Mouse (Mus musculus): Measurements from ENCODE around the gene Krt35. TPM values are rescaled to one million over a fixed set of nuclear protein-coding genes. Genes with fewer than 3 reads are reported as not detected.
A peak's percentile ranks its signal among the peaks of the same experiment; 100 is the strongest.

Krt35 gene
- polyA plus RNA-seq, 1 experiment from 2014 or later = 0.26 TPM

DNA sequence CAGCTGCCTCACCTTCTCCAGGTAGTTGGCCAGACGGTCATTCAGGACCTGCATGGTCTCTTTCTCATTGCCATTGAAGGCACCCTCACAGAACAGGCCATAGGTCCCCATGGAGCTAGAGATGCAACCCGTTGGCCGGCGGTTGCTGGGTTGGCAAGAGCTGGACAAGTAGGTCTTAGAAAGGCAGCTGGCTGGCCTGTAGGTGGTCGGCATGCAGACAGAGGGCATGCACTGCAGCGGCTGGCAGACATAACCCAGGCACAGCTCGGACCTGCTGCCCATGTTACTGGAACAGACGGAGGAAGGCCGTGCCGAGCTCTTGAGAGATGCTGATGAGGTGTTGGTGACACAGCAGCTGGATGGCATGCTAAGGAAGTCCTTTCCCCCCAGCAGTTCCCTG, 8.2 kb downstream of the Krt35 start, which contains the start of gene Krt32:
Gene Krt32 (minus strand): TSS at position 366 of the 400 bp plus-strand sequence.
- no peak within 1 kb of the TSS for H3K4me3 ChIP-seq (ENCODE audit: low read depth, low read length)
- 94% methylated on average over 10 of the region's 10 CpGs for WGBS
- no peak within 1 kb of the TSS for H3K4me2 ChIP-seq (replicated peaks; ENCODE audit: low read depth)
- H3K9me3 ChIP-seq (ENCODE audit: control insufficient read depth) = no peaks in the 10 kb centered on the region
- no peak for TF ChIP-seq CTCF (IDR thresholded peaks at IDR 0.05; ENCODE audit: low read depth)
- H3K36me3 ChIP-seq (ENCODE audit: control insufficient read depth, insufficient read depth) = no peaks in the 10 kb centered on the region
- no peaks in the 10 kb centered on the region for H3K27me3 ChIP-seq (replicated peaks; ENCODE audit: control insufficient read depth, insufficient read depth, low read length)
- H3K27ac ChIP-seq (ENCODE audit: low read depth, low read length) = no peak within 1 kb of the TSS
- no peak within 1 kb of the TSS for H3K9ac ChIP-seq (ENCODE audit: low read depth, low read length)
- ATAC-seq = no peak
- H3K4me1 ChIP-seq (replicated peaks; ENCODE audit: control insufficient read depth, insufficient read depth, low read length) = no peaks in the 10 kb centered on the region

DNA sequence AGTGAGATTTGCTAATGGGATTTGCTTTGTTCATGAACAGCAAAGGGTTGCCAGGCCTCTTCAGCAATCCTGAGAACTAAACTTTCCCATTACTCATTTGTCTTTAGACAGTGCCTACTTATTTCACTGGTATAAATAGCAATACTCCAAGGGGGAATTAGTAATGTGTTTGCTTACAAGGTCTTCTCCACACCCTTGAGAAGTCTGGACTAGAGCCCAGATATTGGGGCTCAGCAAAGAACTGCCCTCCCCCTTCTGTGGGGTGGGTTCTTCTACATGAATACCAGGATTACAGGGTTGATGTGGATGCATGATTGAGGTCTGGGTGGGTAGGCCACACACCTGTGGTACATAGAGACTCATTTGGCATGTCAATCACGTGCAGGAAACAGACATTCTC, 22.2 kb downstream of the Krt35 start:
- Histone ChIP-seq H3K9ac (ENCODE audit: low read depth, low read length) (no peak overlapping the region), H3K4me3 (ENCODE audit: low read depth, low read length) (no peak overlapping the region), H3K4me1 (replicated peaks; ENCODE audit: control insufficient read depth, insufficient read depth, low read length) (0 out of 2 replicates have a peak, but pooled peaks cover 3% of the 10 kb centered on the region), H3K9me3 (ENCODE audit: control insufficient read depth) (no peaks in the 10 kb centered on the region), H3K27ac (ENCODE audit: low read depth, low read length) (no peak overlapping the region), H3K36me3 (ENCODE audit: control insufficient read depth, insufficient read depth) (no peaks in the 10 kb centered on the region), H3K4me2 (replicated peaks; ENCODE audit: low read depth) (no peak overlapping the region), H3K27me3 (replicated peaks; ENCODE audit: control insufficient read depth, insufficient read depth, low read length) (no peaks in the 10 kb centered on the region)
- TF ChIP-seq CTCF (IDR thresholded peaks at IDR 0.05; ENCODE audit: low read depth) = no peak
- ATAC-seq = no peak
- 72% methylated on average over 1 of the region's 1 CpGs for WGBS

DNA sequence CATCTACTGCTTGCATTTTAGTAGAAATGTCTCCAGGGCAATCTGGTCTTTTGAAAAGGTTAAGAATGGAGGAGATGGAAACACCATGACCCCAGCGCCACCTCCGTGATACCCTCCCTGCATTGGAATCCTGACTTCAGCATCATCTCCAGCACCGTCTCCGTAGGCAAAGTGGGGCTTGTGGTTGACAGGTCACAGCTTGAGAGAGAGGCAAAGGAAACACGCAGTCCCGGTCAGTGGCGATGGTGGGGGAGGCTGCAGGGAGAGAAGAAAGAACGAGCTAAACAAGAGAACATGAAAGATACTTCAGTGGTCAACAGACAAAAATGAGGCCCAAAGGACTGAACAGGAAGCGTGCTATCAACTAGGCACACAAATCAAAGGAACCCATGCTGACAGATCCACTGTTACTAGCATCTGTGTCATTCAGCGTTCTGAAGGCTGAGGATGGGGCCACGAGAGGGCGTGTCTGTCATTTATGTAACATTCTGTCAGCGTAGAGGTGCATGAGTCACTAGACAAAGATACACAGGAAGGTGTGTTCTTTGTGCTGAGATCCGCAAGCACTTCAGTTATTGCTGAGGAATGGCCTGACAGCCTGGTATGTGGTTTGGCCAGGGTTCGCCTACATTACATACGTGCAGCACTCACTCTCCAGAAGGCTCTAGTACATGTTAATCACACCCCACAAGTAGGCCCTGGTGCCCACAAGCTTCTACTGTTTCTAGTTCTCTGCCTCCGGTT, 28.6 kb downstream of the Krt35 start:
- peak; percentile 77 for TF ChIP-seq CTCF (IDR thresholded peaks at IDR 0.05; ENCODE audit: low read depth)
- H3K9me3 ChIP-seq (ENCODE audit: control insufficient read depth) = no peaks in the 10 kb centered on the region
- H3K4me2 ChIP-seq (replicated peaks; ENCODE audit: low read depth) = no peak overlapping the region
- H3K27ac ChIP-seq (ENCODE audit: low read depth, low read length) = no peak overlapping the region
- no peaks in the 10 kb centered on the region; the same call in 1 of the 2 replicates for H3K4me1 ChIP-seq (replicated peaks; ENCODE audit: control insufficient read depth, insufficient read depth, low read length)
- no peak overlapping the region for H3K9ac ChIP-seq (ENCODE audit: low read depth, low read length)
- ATAC-seq = peak; percentile 69
- WGBS = 56% methylated on average over 17 of the region's 17 CpGs
- H3K4me3 ChIP-seq (ENCODE audit: low read depth, low read length) = no peak overlapping the region
- no peaks in the 10 kb centered on the region for H3K27me3 ChIP-seq (replicated peaks; ENCODE audit: control insufficient read depth, insufficient read depth, low read length)
- no peaks in the 10 kb centered on the region for H3K36me3 ChIP-seq (ENCODE audit: control insufficient read depth, insufficient read depth)

DNA sequence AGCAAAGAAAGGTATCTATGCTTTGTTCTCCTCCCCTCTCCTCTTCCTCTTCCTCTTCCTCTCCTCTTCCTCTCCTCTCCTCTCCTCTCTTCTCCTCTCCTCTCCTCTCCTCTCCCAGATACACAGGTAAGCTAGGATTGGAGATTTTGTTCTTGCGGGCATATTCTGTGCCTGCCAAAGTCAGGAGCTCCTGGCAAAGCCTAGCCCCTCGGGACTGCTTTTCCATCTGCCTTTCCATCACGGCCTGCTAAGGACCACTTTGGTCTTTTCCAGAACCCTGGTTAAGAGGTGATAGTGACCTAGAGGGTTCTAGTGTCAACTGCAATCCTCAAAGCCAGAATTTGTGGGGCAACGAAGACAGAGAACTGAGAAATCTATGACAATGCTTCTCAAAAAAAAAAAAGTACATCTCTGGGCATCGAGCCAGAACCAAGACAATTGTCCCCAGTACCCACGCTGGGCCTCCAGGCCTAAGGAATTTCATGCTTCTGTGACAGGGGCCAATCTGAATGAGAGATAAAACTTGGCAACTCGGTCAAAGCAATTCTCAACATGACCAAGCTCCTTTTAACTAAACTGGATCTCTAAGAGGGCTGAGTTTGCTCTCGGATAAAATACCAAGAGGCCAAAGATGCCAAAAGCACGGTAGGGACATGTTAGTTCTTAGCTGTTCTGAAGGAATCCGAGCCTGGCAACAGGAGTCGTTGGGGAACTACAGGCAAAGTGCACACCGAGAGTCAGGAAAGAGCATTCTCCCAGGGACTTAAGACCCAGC, 29.6 kb downstream of the Krt35 start:
- Histone ChIP-seq H3K27me3 (replicated peaks; ENCODE audit: control insufficient read depth, insufficient read depth, low read length) (no peaks in the 10 kb centered on the region), H3K4me2 (replicated peaks; ENCODE audit: low read depth) (no peak overlapping the region), H3K9me3 (ENCODE audit: control insufficient read depth) (no peaks in the 10 kb centered on the region), H3K9ac (ENCODE audit: low read depth, low read length) (no peak overlapping the region), H3K4me1 (replicated peaks; ENCODE audit: control insufficient read depth, insufficient read depth, low read length) (no peaks in the 10 kb centered on the region; the same call in 1 of the 2 replicates), H3K4me3 (ENCODE audit: low read depth, low read length) (no peak overlapping the region), H3K36me3 (ENCODE audit: control insufficient read depth, insufficient read depth) (no peaks in the 10 kb centered on the region), H3K27ac (ENCODE audit: low read depth, low read length) (no peak overlapping the region)
- WGBS = 61% methylated on average over 12 of the region's 12 CpGs
- ATAC-seq = no peak
- no peak for TF ChIP-seq CTCF (IDR thresholded peaks at IDR 0.05; ENCODE audit: low read depth)

DNA sequence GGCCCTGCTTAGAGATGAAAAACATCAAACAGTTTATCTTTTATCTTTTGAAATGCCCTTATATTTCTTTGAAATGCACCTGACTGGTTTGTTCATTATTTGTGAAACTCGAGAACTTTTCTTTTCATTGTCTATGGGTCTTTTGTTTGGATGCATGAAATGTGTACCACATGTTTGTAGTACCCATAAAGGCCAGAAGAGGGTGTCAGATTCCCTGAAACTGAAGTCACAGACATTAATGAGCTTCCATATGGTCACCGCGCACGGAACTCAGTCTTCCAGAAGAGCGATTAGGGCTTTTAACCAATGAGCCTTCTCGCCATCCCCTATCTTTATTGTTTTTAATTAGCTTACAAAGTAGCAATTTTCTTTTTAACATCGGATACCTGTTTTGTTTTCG, 37.2 kb downstream of the Krt35 start:
- Histone ChIP-seq H3K27me3 (replicated peaks; ENCODE audit: control insufficient read depth, insufficient read depth, low read length) (no peaks in the 10 kb centered on the region), H3K4me1 (replicated peaks; ENCODE audit: control insufficient read depth, insufficient read depth, low read length) (no peaks in the 10 kb centered on the region), H3K27ac (ENCODE audit: low read depth, low read length) (no peak overlapping the region), H3K36me3 (ENCODE audit: control insufficient read depth, insufficient read depth) (no peaks in the 10 kb centered on the region), H3K4me2 (replicated peaks; ENCODE audit: low read depth) (no peak overlapping the region), H3K4me3 (ENCODE audit: low read depth, low read length) (no peak overlapping the region), H3K9ac (ENCODE audit: low read depth, low read length) (no peak overlapping the region), H3K9me3 (ENCODE audit: control insufficient read depth) (no peaks in the 10 kb centered on the region)
- ATAC-seq = no peak
- TF ChIP-seq CTCF (IDR thresholded peaks at IDR 0.05; ENCODE audit: low read depth) = peak; percentile 49
- 78% methylated on average over 8 of the region's 8 CpGs for WGBS
